Mouse (Mus musculus) liver, embryonic 16.5 days (tissue): ENCODE measurements around the gene Psmc1. TPM values are rescaled to one million over a fixed set of nuclear protein-coding genes. Genes with fewer than 3 reads are reported as not detected.

Experiments used
- ATAC-seq: fragments of 200-750 bp; cut with Nextera tagmentation; 2 replicates; pipeline ENCODE4 v1.8.0; 2017; ENCODE audit warnings: low read depth, mild to moderate bottlenecking, moderate number of reproducible peaks, moderate library complexity
- H3K27ac ChIP-seq: fragments of 300-500 bp; sonication (generic); 2 replicates; pipeline ENCODE4 v1.5.1; 2014; ENCODE audit warnings: mild to moderate bottlenecking, low read length
- H3K27me3 ChIP-seq: fragments of 300-500 bp; sonication (generic); 2 replicates; pipeline ENCODE4 v1.6.1; 2014; ENCODE audit warnings: low read depth, low read length, mixed read lengths; ENCODE audit not compliant: control insufficient read depth, insufficient read depth
- H3K36me3 ChIP-seq: fragments of 300-500 bp; sonication (generic); 2 replicates; pipeline ENCODE4 v1.6.1; 2014; ENCODE audit warnings: mild to moderate bottlenecking; ENCODE audit not compliant: control insufficient read depth, insufficient read depth
- H3K4me1 ChIP-seq: fragments of 300-500 bp; sonication (generic); 2 replicates; pipeline ENCODE4 v1.6.1; 2014; ENCODE audit warnings: low read depth, low read length, mixed read lengths; ENCODE audit not compliant: control insufficient read depth
- H3K4me2 ChIP-seq: fragments of 300-500 bp; sonication (generic); 2 replicates; pipeline ENCODE4 v1.6.1; 2014; ENCODE audit warnings: low read depth, low read length, mixed read lengths
- H3K4me3 ChIP-seq: fragments of 300-500 bp; sonication (generic); 2 replicates; pipeline ENCODE4 v1.5.1; 2014; ENCODE audit warnings: low read depth, mild to moderate bottlenecking, low read length
- H3K9ac ChIP-seq: fragments of 300-500 bp; sonication (generic); 2 replicates; pipeline ENCODE4 v1.6.1; 2014; ENCODE audit warnings: low read depth, low read length
- H3K9me3 ChIP-seq: fragments of 300-500 bp; sonication (generic); replicated peaks from 2 replicates; pipeline ENCODE4 v1.6.1; 2016; ENCODE audit warnings: low read length; ENCODE audit not compliant: control insufficient read depth
- WGBS: fragments of 180-500 bp; shearing (Covaris S2); extraction: QIAGEN DNeasy Blood & Tissue Kit; methylation state at CpG from one replicate; pipeline ENCODE4 v1.1.7; 2014; ENCODE audit not compliant: insufficient replicate concordance; 5-methylcytosine and 5-hydroxymethylcytosine counted together
- polyA plus RNA-seq: library from polyadenylated mRNA; unstranded; fragments of >200 nt; fragmentation: Nextera tagmentation; extraction: Ambion mirVana; gene quantifications from 2 replicates; pipeline ENCODE4 v1.2.1, GENCODE M21; 2015

Psmc1 gene
- 120 and 128 TPM in 2 replicates for polyA plus RNA-seq

GRCm38 (mm10) chr12:100109986-100110696 lies at the start of gene Psmc1:
TSS of gene Psmc1 (plus strand) at chr12:100110154.
- Histone ChIP-seq H3K27me3 (no peaks in the 10 kb centered on the region), H3K9me3 (no peaks in the 10 kb centered on the region), H3K4me3 (peak within 1 kb of the TSS; percentile 77), H3K4me2 (peak within 1 kb of the TSS; percentile 70), H3K4me1 (peaks cover 10% of the 10 kb centered on the region), H3K36me3 (peaks cover 10% of the 10 kb centered on the region), H3K9ac (peak within 1 kb of the TSS; percentile 74), H3K27ac (peak within 1 kb of the TSS; percentile 93)
- peak; percentile 89 for ATAC-seq
- WGBS: under 1% methylated on average over 58 of the region's 58 CpGs

GRCm38 (mm10) chr12:100061071-100061470 lies 48.9 kb upstream of the Psmc1 start:
- no peaks in the 10 kb centered on the region for H3K9me3 ChIP-seq
- H3K9ac ChIP-seq: no peak overlapping the region
- ATAC-seq: no peak
- 73% methylated on average over 10 of the region's 10 CpGs for WGBS
- H3K36me3 ChIP-seq: no peaks in the 10 kb centered on the region
- no peak overlapping the region for H3K4me3 ChIP-seq
- no peaks in the 10 kb centered on the region for H3K4me1 ChIP-seq
- H3K27me3 ChIP-seq: no peaks in the 10 kb centered on the region
- H3K4me2 ChIP-seq: no peak overlapping the region
- no peak overlapping the region for H3K27ac ChIP-seq

- H3K9me3 ChIP-seq: no peaks in the 10 kb centered on the region
- H3K4me1 ChIP-seq: no peaks in the 10 kb centered on the region
- no peak overlapping the region for H3K27ac ChIP-seq
- no peak for ATAC-seq
- no peaks in the 10 kb centered on the region for H3K36me3 ChIP-seq
- no peaks in the 10 kb centered on the region for H3K27me3 ChIP-seq
- H3K9ac ChIP-seq: no peak overlapping the region
- H3K4me2 ChIP-seq: no peak overlapping the region
- no peak overlapping the region for H3K4me3 ChIP-seq
Observed at GRCm38 (mm10) chr12:100061826-100062225, 48.1 kb upstream of the Psmc1 start.

- H3K9ac ChIP-seq: no peak overlapping the region
- H3K27me3 ChIP-seq: no peaks in the 10 kb centered on the region
- H3K9me3 ChIP-seq: no peaks in the 10 kb centered on the region
- H3K36me3 ChIP-seq: no peaks in the 10 kb centered on the region
- WGBS: 49% methylated on average over 3 of the region's 3 CpGs
- H3K4me1 ChIP-seq: no peaks in the 10 kb centered on the region
- H3K27ac ChIP-seq: no peak overlapping the region
- H3K4me3 ChIP-seq: no peak overlapping the region
- no peak overlapping the region for H3K4me2 ChIP-seq
- ATAC-seq: no peak
Observed at GRCm38 (mm10) chr12:100062584-100062983, 47.4 kb upstream of the Psmc1 start.

GRCm38 (mm10) chr12:100065109-100065508 lies 44.8 kb upstream of the Psmc1 start:
- no peaks in the 10 kb centered on the region for H3K36me3 ChIP-seq
- no peak overlapping the region for H3K4me3 ChIP-seq
- no peak overlapping the region for H3K9ac ChIP-seq
- no peak for ATAC-seq
- H3K9me3 ChIP-seq: no peaks in the 10 kb centered on the region
- 74% methylated on average over 3 of the region's 3 CpGs for WGBS
- H3K27ac ChIP-seq: no peak overlapping the region
- no peaks in the 10 kb centered on the region for H3K4me1 ChIP-seq
- H3K4me2 ChIP-seq: no peak overlapping the region
- H3K27me3 ChIP-seq: no peaks in the 10 kb centered on the region

GRCm38 (mm10) chr12:100067477-100067876 lies 42.5 kb upstream of the Psmc1 start:
- no peak for ATAC-seq
- Histone ChIP-seq H3K9ac (no peak overlapping the region), H3K9me3 (no peaks in the 10 kb centered on the region), H3K4me2 (no peak overlapping the region), H3K4me3 (no peak overlapping the region), H3K27me3 (no peaks in the 10 kb centered on the region), H3K27ac (no peak overlapping the region), H3K36me3 (no peaks in the 10 kb centered on the region), H3K4me1 (no peaks in the 10 kb centered on the region)
- 43% methylated on average over 5 of the region's 5 CpGs for WGBS

GRCm38 (mm10) chr12:100073201-100073672 lies 36.7 kb upstream of the Psmc1 start:
- no peak overlapping the region for H3K4me2 ChIP-seq
- ATAC-seq: no peak
- WGBS: 58% methylated on average over 4 of the region's 4 CpGs
- no peak overlapping the region for H3K4me3 ChIP-seq
- no peaks in the 10 kb centered on the region for H3K4me1 ChIP-seq
- H3K9ac ChIP-seq: no peak overlapping the region
- no peaks in the 10 kb centered on the region for H3K36me3 ChIP-seq
- H3K27me3 ChIP-seq: no peaks in the 10 kb centered on the region
- no peak overlapping the region for H3K27ac ChIP-seq
- no peaks in the 10 kb centered on the region for H3K9me3 ChIP-seq

- Histone ChIP-seq H3K9me3 (no peaks in the 10 kb centered on the region), H3K9ac (no peak overlapping the region), H3K27ac (no peak overlapping the region), H3K4me3 (no peak overlapping the region), H3K4me1 (no peaks in the 10 kb centered on the region), H3K36me3 (no peaks in the 10 kb centered on the region), H3K4me2 (no peak overlapping the region), H3K27me3 (no peaks in the 10 kb centered on the region)
- WGBS: 68% methylated on average over 4 of the region's 4 CpGs
- ATAC-seq: no peak
Observed at GRCm38 (mm10) chr12:100075715-100076114, 34.2 kb upstream of the Psmc1 start.

GRCm38 (mm10) chr12:100079636-100080286 lies 30.2 kb upstream of the Psmc1 start:
- ATAC-seq: no peak
- WGBS: 54% methylated on average over 8 of the region's 8 CpGs
- Histone ChIP-seq H3K27ac (no peak overlapping the region), H3K36me3 (no peaks in the 10 kb centered on the region), H3K9ac (no peak overlapping the region), H3K4me3 (no peak overlapping the region), H3K4me2 (no peak overlapping the region), H3K9me3 (no peaks in the 10 kb centered on the region), H3K27me3 (no peaks in the 10 kb centered on the region), H3K4me1 (no peaks in the 10 kb centered on the region)
